Mouse (Mus musculus) liver, embryonic 15.5 days (tissue): ENCODE data around the gene Dolk. TPM values are rescaled to one million over a fixed set of nuclear protein-coding genes. Genes with fewer than 3 reads are reported as not detected.

Experiments
- ATAC-seq: fragments of 200-750 bp; cut with Nextera tagmentation; 2 replicates; pipeline ENCODE4 v1.8.0; 2017; ENCODE audit warnings: moderate number of reproducible peaks, mild to moderate bottlenecking, moderate library complexity; ENCODE audit not compliant: insufficient read depth
- H3K27ac ChIP-seq: fragments of 300-500 bp; sonication (generic); replicated peaks from 2 replicates; pipeline ENCODE4 v1.5.1; 2015; ENCODE audit warnings: mild to moderate bottlenecking, inconsistent platforms
- H3K27me3 ChIP-seq: fragments of 300-500 bp; sonication (generic); 2 replicates; pipeline ENCODE4 v1.6.1; 2015; ENCODE audit warnings: mild to moderate bottlenecking, inconsistent platforms
- H3K36me3 ChIP-seq: fragments of 300-500 bp; sonication (generic); replicated peaks from 2 replicates; pipeline ENCODE4 v1.6.1; 2015; ENCODE audit warnings: moderate library complexity, mild to moderate bottlenecking, inconsistent platforms
- H3K4me1 ChIP-seq: fragments of 300-500 bp; sonication (generic); replicated peaks from 2 replicates; pipeline ENCODE4 v1.6.1; 2015; ENCODE audit warnings: inconsistent platforms
- H3K4me2 ChIP-seq: fragments of 300-500 bp; sonication (generic); 2 replicates; pipeline ENCODE4 v1.6.1; 2015; ENCODE audit warnings: moderate library complexity, mild to moderate bottlenecking, inconsistent platforms
- H3K4me3 ChIP-seq: fragments of 300-500 bp; sonication (generic); replicated peaks from 2 replicates; pipeline ENCODE4 v1.5.1; 2015; ENCODE audit warnings: mild to moderate bottlenecking, inconsistent platforms
- H3K9ac ChIP-seq: fragments of 300-500 bp; sonication (generic); 2 replicates; pipeline ENCODE4 v1.6.1; 2015; ENCODE audit warnings: moderate library complexity, mild to moderate bottlenecking, inconsistent platforms
- H3K9me3 ChIP-seq: fragments of 300-500 bp; sonication (generic); replicated peaks from 2 replicates; pipeline ENCODE4 v1.6.1; 2016; ENCODE audit warnings: inconsistent platforms
- WGBS: fragments of 180-500 bp; shearing (Covaris S2); methylation state at CpG from one replicate; pipeline ENCODE4 v1.1.7; 2015; ENCODE audit warnings: mixed read lengths; ENCODE audit not compliant: insufficient replicate concordance; 5-methylcytosine and 5-hydroxymethylcytosine counted together
- polyA plus RNA-seq: library from polyadenylated mRNA; unstranded; fragments of >200 nt; fragmentation: Nextera tagmentation; extraction: Ambion mirVana; gene quantifications from 2 replicates; pipeline ENCODE4 v1.2.1, GENCODE M21; 2015

The Dolk gene
- polyA plus RNA-seq, 1 experiment from 2014 or later = 12.0 TPM

- H3K27ac ChIP-seq = no peak overlapping the region
- ATAC-seq = no peak
- no peak overlapping the region for H3K4me3 ChIP-seq
- H3K9me3 ChIP-seq = no peaks in the 10 kb centered on the region
- peaks cover 69% of the 10 kb centered on the region for H3K4me1 ChIP-seq
- peaks cover 53% of the 10 kb centered on the region for H3K36me3 ChIP-seq
- H3K9ac ChIP-seq = no peak overlapping the region
- WGBS = 95% methylated on average over 3 of the region's 3 CpGs
- H3K4me2 ChIP-seq = no peak overlapping the region
- H3K27me3 ChIP-seq = no peaks in the 10 kb centered on the region
Observed at GRCm38 (mm10) chr2:30249182-30249581, 37.0 kb downstream of the Dolk start.

- Histone ChIP-seq H3K27me3 (no peaks in the 10 kb centered on the region), H3K36me3 (peaks cover 61% of the 10 kb centered on the region), H3K4me2 (no peak overlapping the region), H3K9me3 (no peaks in the 10 kb centered on the region), H3K9ac (no peak overlapping the region), H3K4me3 (no peak overlapping the region), H3K4me1 (peaks cover 69% of the 10 kb centered on the region), H3K27ac (no peak overlapping the region)
- 68% methylated on average over 4 of the region's 4 CpGs for WGBS
- no peak for ATAC-seq
Observed at GRCm38 (mm10) chr2:30247681-30248080, 38.5 kb downstream of the Dolk start.

- H3K4me1 ChIP-seq = peaks cover 70% of the 10 kb centered on the region
- H3K36me3 ChIP-seq = peaks cover 64% of the 10 kb centered on the region
- H3K4me3 ChIP-seq = no peak overlapping the region
- no peaks in the 10 kb centered on the region for H3K9me3 ChIP-seq
- ATAC-seq = no peak
- 81% methylated on average over 5 of the region's 5 CpGs for whole genome bisulfite sequencing
- no peak overlapping the region for H3K9ac ChIP-seq
- no peak overlapping the region for H3K27ac ChIP-seq
- H3K4me2 ChIP-seq = no peak overlapping the region
- no peaks in the 10 kb centered on the region for H3K27me3 ChIP-seq
Observed at GRCm38 (mm10) chr2:30247036-30247435, 39.1 kb downstream of the Dolk start.

- H3K27ac ChIP-seq = 0 out of 2 replicates have a peak overlapping the region, but pooled peaks have one; percentile 9
- 67% methylated on average over 7 of the region's 7 CpGs for WGBS
- H3K4me1 ChIP-seq = peaks cover 70% of the 10 kb centered on the region
- ATAC-seq = peak; percentile 28; the same call in 1 of the 2 replicates
- H3K4me2 ChIP-seq = no peak overlapping the region
- no peak overlapping the region for H3K4me3 ChIP-seq
- no peak overlapping the region for H3K9ac ChIP-seq
- peaks cover 75% of the 10 kb centered on the region for H3K36me3 ChIP-seq
- H3K9me3 ChIP-seq = no peaks in the 10 kb centered on the region
- H3K27me3 ChIP-seq = no peaks in the 10 kb centered on the region
Observed at GRCm38 (mm10) chr2:30244595-30245178, 41.4 kb downstream of the Dolk start.

GRCm38 (mm10) chr2:30243391-30243790 lies 42.7 kb downstream of the Dolk start:
- Histone ChIP-seq H3K9ac (no peak overlapping the region), H3K27ac (no peak overlapping the region), H3K4me2 (no peak overlapping the region), H3K4me3 (no peak overlapping the region), H3K36me3 (peaks cover 62% of the 10 kb centered on the region), H3K4me1 (peaks cover 83% of the 10 kb centered on the region), H3K27me3 (no peaks in the 10 kb centered on the region), H3K9me3 (no peaks in the 10 kb centered on the region)
- 85% methylated on average over 4 of the region's 4 CpGs for WGBS
- ATAC-seq = no peak

GRCm38 (mm10) chr2:30242509-30242908 lies 43.6 kb downstream of the Dolk start:
- Histone ChIP-seq H3K9me3 (no peaks in the 10 kb centered on the region), H3K27ac (peak overlapping the region; percentile 67), H3K4me1 (peaks cover 81% of the 10 kb centered on the region), H3K27me3 (no peaks in the 10 kb centered on the region), H3K9ac (no peak overlapping the region), H3K4me2 (no peak overlapping the region), H3K36me3 (peaks cover 54% of the 10 kb centered on the region), H3K4me3 (no peak overlapping the region)
- WGBS = 58% methylated on average over 4 of the region's 4 CpGs
- ATAC-seq = no peak

GRCm38 (mm10) chr2:30240267-30240666 lies 45.9 kb downstream of the Dolk start, which contains the start of gene Gm28035:
TSS of gene Gm28035 (plus strand) at chr2:30240567.
- Histone ChIP-seq H3K4me3 (peak within 1 kb of the TSS; percentile 91), H3K36me3 (peaks cover 49% of the 10 kb centered on the region), H3K4me2 (peak within 1 kb of the TSS; percentile 77), H3K9me3 (no peaks in the 10 kb centered on the region), H3K4me1 (peaks cover 78% of the 10 kb centered on the region), H3K27ac (peak within 1 kb of the TSS; percentile 92), H3K27me3 (no peaks in the 10 kb centered on the region), H3K9ac (peak within 1 kb of the TSS; percentile 90)
- no peak for ATAC-seq
- WGBS = 64% methylated on average over 2 of the region's 2 CpGs

GRCm38 (mm10) chr2:30239777-30240176 lies 46.4 kb downstream of the Dolk start:
- WGBS = 27% methylated on average over 4 of the region's 4 CpGs
- Histone ChIP-seq H3K27ac (peak overlapping the region; percentile 92), H3K9ac (peak overlapping the region; percentile 90; the same call in 1 of the 2 replicates), H3K4me1 (peaks cover 73% of the 10 kb centered on the region), H3K4me2 (peak overlapping the region; percentile 77), H3K4me3 (peak overlapping the region; percentile 91), H3K36me3 (peaks cover 46% of the 10 kb centered on the region), H3K9me3 (no peaks in the 10 kb centered on the region), H3K27me3 (no peaks in the 10 kb centered on the region)
- ATAC-seq = peak; percentile 35

- ATAC-seq = no peak
- WGBS = 63% methylated on average over 3 of the region's 3 CpGs
- Histone ChIP-seq H3K27ac (peak overlapping the region; percentile 92), H3K4me1 (peaks cover 65% of the 10 kb centered on the region), H3K27me3 (no peaks in the 10 kb centered on the region), H3K9ac (peak overlapping the region; percentile 90), H3K4me3 (peak overlapping the region; percentile 91), H3K36me3 (peaks cover 38% of the 10 kb centered on the region), H3K4me2 (peak overlapping the region; percentile 77), H3K9me3 (no peaks in the 10 kb centered on the region)
Observed at GRCm38 (mm10) chr2:30238906-30239465, 47.1 kb downstream of the Dolk start.

- peak overlapping the region; percentile 92 for H3K27ac ChIP-seq
- H3K36me3 ChIP-seq = peaks cover 27% of the 10 kb centered on the region
- WGBS = under 1% methylated on average over 42 of the region's 42 CpGs
- peak overlapping the region; percentile 90 for H3K9ac ChIP-seq
- H3K4me1 ChIP-seq = peaks cover 58% of the 10 kb centered on the region
- H3K4me3 ChIP-seq = peak overlapping the region; percentile 91
- no peaks in the 10 kb centered on the region for H3K9me3 ChIP-seq
- H3K4me2 ChIP-seq = peak overlapping the region; percentile 77
- no peaks in the 10 kb centered on the region for H3K27me3 ChIP-seq
- peak; percentile 81 for ATAC-seq
Observed at GRCm38 (mm10) chr2:30237881-30238280, 48.3 kb downstream of the Dolk start.

GRCm38 (mm10) chr2:30237199-30237880 lies 48.8 kb downstream of the Dolk start, which contains the start of gene Lrrc8a:
TSS of gene Lrrc8a (plus strand) at chr2:30237715.
- Histone ChIP-seq H3K27me3 (no peaks in the 10 kb centered on the region), H3K36me3 (peaks cover 22% of the 10 kb centered on the region), H3K9ac (peak within 1 kb of the TSS; percentile 90), H3K9me3 (no peaks in the 10 kb centered on the region), H3K4me3 (peak within 1 kb of the TSS; percentile 91), H3K4me1 (peaks cover 52% of the 10 kb centered on the region), H3K4me2 (peak within 1 kb of the TSS; percentile 77), H3K27ac (peak within 1 kb of the TSS; percentile 92)
- peak; percentile 91 for ATAC-seq
- WGBS = under 1% methylated on average over 66 of the region's 67 CpGs
